Mouse (Mus musculus) hindbrain, postnatal 0 days (tissue): ENCODE measurements at regions not wholly inside any gene's neighbourhood (a gene's known extent, or its start where the extent isn't known, plus 50 kb on each side); places are given as distances from the start of the nearest gene placed in this dataset.

Experiments used
- ATAC-seq: fragments of 200-750 bp; cut with Nextera tagmentation; 2 replicates; pipeline ENCODE4 v1.8.0; 2017; ENCODE audit warnings: mild to moderate bottlenecking, moderate TSS enrichment, moderate library complexity
- DNase-seq: peaks from one replicate; pipeline ENCODE4 v3.0.0-alpha.2; 2015; ENCODE audit warnings: low spot score
- H3K27ac ChIP-seq: fragments of 300-500 bp; sonication (generic); 2 replicates; pipeline ENCODE4 v1.5.1; 2014; ENCODE audit warnings: mild to moderate bottlenecking
- H3K27me3 ChIP-seq: fragments of 300-500 bp; sonication (generic); 2 replicates; pipeline ENCODE4 v1.6.1; 2014; ENCODE audit warnings: low read length, mixed read lengths; ENCODE audit not compliant: insufficient read depth
- H3K36me3 ChIP-seq: fragments of 300-500 bp; sonication (generic); 2 replicates; pipeline ENCODE4 v1.6.1; 2014; ENCODE audit warnings: low read length, mixed read lengths; ENCODE audit not compliant: insufficient read depth
- H3K4me1 ChIP-seq: fragments of 300-500 bp; sonication (generic); 2 replicates; pipeline ENCODE4 v1.6.1; 2014; ENCODE audit warnings: antibody characterized with exemption, low read length, mixed read lengths; ENCODE audit not compliant: insufficient read depth
- H3K4me2 ChIP-seq: fragments of 300-500 bp; sonication (generic); 2 replicates; pipeline ENCODE4 v1.6.1; 2014; ENCODE audit warnings: low read depth, mild to moderate bottlenecking, low read length, moderate library complexity, mixed read lengths
- H3K4me3 ChIP-seq: fragments of 300-500 bp; sonication (generic); 2 replicates; pipeline ENCODE4 v1.5.1; 2014; ENCODE audit warnings: low read length
- H3K9ac ChIP-seq: fragments of 300-500 bp; sonication (generic); replicated peaks from 2 replicates; pipeline ENCODE4 v1.6.1; 2014; ENCODE audit warnings: mild to moderate bottlenecking, low read length, moderate library complexity, mixed read lengths
- H3K9me3 ChIP-seq: fragments of 300-500 bp; sonication (generic); 2 replicates; pipeline ENCODE4 v1.6.1; 2016; ENCODE audit warnings: low read length, mixed read lengths
- CTCF ChIP-seq: IDR thresholded peaks from 2 replicates; pipeline ENCODE4 v1.5.1; 2016; ENCODE audit warnings: antibody characterized with exemption, control low read depth, low read depth
- WGBS: fragments of 180-500 bp; shearing (Covaris S2); extraction: QIAGEN DNeasy Blood & Tissue Kit; methylation state at CpG from one replicate; pipeline ENCODE4 v1.1.7; 2014; 5-methylcytosine and 5-hydroxymethylcytosine counted together

GRCm38 (mm10) chr7:93646658-93647057 is 567.0 kb downstream of the Fam181b start:
- WGBS, result 84% methylated on average over 3 of the region's 3 CpGs

DNA sequence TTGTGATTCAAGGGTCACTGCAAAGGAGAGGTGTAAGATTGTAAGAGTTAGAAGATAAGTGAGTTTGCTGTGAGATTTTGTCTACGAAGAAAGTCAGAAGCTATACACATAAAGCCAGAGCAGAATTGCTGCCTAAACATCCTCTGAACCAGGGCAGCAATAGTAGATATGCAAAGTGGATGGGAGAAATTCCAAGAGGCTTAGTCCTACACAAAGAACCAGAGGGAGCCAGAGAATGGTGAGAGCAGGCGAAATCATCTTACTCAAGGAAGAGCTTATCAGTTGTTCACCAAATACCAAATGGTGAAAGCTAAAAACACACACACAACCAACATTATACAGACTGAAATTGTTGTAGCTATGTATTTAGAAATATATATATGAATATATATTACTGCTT is 586.1 kb downstream of the Fam181b start:
- no peaks in the 10 kb centered on the region for H3K27me3 ChIP-seq
- H3K36me3 ChIP-seq, result no peaks in the 10 kb centered on the region
- H3K9me3 ChIP-seq, result no peaks in the 10 kb centered on the region
- H3K4me1 ChIP-seq, result no peaks in the 10 kb centered on the region
- no peak for TF ChIP-seq CTCF
- H3K4me2 ChIP-seq, result no peak overlapping the region
- no peak for ATAC-seq
- no peak overlapping the region for H3K9ac ChIP-seq
- WGBS, result 60% methylated on average over 2 of the region's 2 CpGs
- no peak for DNase-seq
- no peak overlapping the region for H3K4me3 ChIP-seq
- H3K27ac ChIP-seq, result no peak overlapping the region

More at GRCm38 (mm10) chr7:93646658-93647057, 567.0 kb downstream of the Fam181b start:
- no peak for TF ChIP-seq CTCF
- no peak for DNase-seq
- Histone ChIP-seq H3K27me3 (no peaks in the 10 kb centered on the region), H3K27ac (no peak overlapping the region), H3K9ac (no peak overlapping the region), H3K4me3 (no peak overlapping the region), H3K9me3 (no peaks in the 10 kb centered on the region), H3K4me1 (no peaks in the 10 kb centered on the region), H3K4me2 (no peak overlapping the region), H3K36me3 (no peaks in the 10 kb centered on the region)
- ATAC-seq, result no peak

DNA sequence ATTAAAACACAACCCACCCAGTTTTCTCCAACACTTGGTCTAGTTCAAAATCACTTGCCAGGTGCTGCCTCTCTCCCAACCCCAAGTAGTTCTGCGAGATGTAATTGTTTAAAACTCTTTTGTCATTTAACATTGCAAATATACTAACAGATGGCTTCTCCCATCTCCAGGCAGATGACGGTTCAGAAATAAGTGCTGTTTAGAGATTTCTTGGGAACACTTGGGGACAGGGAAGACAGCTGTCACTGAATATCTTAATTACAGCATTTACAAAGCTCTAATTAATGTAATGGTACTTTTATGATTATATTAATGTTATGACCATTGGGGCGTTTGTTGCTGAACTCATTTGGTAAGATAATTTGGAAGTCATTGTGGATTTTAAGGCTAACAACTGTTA is 592.2 kb downstream of the Fam181b start:
- H3K9me3 ChIP-seq, result no peaks in the 10 kb centered on the region
- 0 out of 2 replicates have a peak, but pooled peaks have one; percentile 38 for ATAC-seq
- WGBS, result 46% methylated on average over 3 of the region's 3 CpGs
- no peak overlapping the region for H3K4me2 ChIP-seq
- no peaks in the 10 kb centered on the region for H3K36me3 ChIP-seq
- no peak overlapping the region for H3K4me3 ChIP-seq
- no peaks in the 10 kb centered on the region for H3K4me1 ChIP-seq
- peak; percentile 16 for DNase-seq
- no peaks in the 10 kb centered on the region for H3K27me3 ChIP-seq
- TF ChIP-seq CTCF, result no peak
- no peak overlapping the region for H3K27ac ChIP-seq
- H3K9ac ChIP-seq, result no peak overlapping the region

DNA sequence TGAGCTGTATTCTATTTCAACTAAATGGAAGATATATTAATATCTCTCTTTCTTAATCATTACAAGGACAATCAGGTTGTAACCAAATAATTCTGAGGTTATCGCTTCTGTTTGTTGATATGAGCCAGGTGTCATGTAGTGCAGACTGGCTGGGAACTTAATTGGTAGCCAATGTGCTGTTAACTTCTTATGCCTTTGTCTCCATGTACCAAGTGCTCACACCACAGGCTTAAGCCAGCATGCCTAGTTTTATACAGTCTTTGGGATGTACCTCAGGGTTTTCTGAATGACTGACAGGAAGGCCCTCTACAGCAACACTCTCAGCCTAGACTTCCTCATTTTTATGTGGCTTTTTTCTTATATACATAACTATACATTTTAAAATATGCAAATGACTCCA is 592.8 kb downstream of the Fam181b start:
- Histone ChIP-seq H3K9ac (no peak overlapping the region), H3K27ac (no peak overlapping the region), H3K4me1 (no peaks in the 10 kb centered on the region), H3K36me3 (no peaks in the 10 kb centered on the region), H3K4me2 (no peak overlapping the region), H3K9me3 (no peaks in the 10 kb centered on the region), H3K4me3 (no peak overlapping the region), H3K27me3 (no peaks in the 10 kb centered on the region)
- DNase-seq, result peak; percentile 8
- ATAC-seq, result no peak
- WGBS, result 85% methylated on average over 1 of the region's 1 CpGs
- no peak for TF ChIP-seq CTCF
